Mouse (Mus musculus) CD4-positive helper T cell, adult 2 months (primary cell): ENCODE results near the gene Elp1.

ENCODE experiments used
- DNase-seq: peaks from one replicate; pipeline ENCODE4 v3.0.0-alpha.2; 2012; ENCODE audit warnings: low read depth, missing footprints, low spot score

Gene Elp1

DNA sequence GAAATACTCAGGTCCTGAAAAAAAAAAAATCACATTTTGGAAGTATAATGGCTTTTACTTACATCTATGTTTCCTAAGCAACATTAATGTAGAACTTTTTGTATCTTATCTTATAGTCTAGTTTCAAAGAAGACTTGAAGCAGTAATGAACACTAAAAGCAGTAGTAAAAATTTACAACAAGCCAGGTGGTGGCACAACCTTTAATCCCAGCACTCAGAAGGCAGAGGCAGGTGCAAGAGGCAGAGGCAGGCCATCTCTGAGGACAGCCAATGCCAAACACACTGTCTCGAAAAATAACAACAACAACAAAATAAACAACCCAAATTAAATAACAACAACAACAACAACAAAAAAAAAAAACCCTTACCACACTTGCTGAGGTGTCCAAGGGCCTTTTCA, 31.1 kb downstream of the Elp1 start:
- no peak for DNase-seq

DNA sequence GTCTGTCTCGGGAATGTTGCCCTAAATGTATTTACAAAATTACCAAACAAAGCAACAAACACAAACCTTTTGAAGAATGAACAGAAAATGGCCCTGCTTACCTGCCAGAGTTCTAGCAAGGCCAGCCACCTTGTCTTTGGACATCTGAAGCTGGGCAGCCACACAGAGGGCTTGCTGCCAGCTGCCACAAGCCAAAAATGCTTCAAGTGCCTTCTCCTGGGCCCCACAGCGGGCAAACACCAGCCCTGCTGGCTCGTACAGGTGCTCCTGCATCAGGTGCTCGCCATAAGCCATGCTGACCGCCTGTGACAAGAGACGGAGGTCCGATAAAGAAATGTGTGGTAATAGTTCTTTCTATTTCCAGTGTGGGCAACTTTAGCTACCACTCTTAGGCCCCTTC, 33.2 kb downstream of the Elp1 start:
- DNase-seq = no peak

DNA sequence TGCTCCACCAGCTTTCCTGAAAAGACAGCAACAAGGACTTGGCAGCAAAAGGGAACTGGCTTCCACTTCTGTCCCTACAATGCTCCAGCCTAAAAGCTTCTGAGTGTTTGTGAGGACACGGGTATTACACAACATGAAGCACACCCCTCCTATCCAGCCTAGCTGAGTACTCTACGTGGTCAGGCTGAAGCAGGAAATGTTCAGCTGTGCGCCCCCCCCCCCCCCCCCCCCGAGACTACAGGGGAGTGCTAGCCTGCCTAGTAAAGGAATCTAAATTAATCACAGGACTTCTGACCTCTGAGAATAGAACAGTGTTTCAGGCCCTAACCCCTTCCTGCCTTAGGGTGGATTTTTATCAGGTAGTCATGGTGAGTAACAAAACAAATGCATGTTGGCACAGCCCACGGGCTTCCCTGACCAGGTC, 34.3 kb downstream of the Elp1 start:
- DNase-seq = no peak

DNA sequence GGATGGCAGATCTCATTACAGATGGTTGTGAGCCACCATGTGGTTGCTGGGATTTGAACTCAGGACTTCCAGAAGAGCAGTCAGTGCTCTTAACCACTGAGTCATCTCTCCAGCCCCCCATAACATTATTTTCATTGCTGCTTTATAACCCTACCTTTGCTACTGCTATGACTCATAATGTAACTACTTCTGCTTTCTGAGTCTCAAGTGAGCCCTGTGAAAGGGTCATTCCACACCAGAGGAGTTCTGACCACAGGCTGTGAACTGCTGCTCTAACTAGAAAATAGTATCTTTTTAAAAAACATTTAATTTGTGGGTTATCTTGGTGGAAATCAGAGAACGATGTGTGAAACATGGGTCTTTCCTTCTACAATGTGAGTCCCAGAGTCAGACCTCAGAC, 44.4 kb downstream of the Elp1 start:
- no peak for DNase-seq

DNA sequence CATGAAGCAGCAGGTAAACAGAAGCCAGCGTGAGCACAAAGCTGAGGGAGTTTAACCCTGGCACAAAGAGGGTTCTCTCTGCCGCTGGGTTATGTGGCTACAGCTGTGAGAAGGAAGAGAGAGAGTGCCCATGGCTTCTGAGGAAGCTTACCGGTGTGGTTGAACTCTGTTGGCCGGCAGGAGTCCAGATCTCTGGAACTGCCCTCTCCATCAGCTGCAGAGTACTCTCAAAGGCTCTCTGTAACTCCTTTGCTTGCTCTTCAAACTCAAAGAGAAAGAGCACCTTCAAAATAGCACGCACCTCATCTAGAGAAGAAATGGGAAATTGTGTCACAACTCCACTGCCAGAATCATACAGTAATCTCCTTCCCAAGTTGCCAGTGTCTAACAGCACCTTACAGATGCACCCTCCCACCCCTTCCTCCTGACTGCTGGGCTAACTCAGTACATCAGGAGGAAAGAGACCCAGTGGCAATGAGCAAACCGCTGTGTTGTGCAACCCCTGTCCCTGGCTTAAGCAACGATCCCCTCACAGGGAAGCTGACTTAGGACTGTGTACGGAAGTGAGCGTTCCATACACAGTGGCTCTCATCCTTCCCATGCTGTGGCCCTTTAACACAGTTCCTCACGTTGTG, 45.0 kb downstream of the Elp1 start:
- DNase-seq = no peak

DNA sequence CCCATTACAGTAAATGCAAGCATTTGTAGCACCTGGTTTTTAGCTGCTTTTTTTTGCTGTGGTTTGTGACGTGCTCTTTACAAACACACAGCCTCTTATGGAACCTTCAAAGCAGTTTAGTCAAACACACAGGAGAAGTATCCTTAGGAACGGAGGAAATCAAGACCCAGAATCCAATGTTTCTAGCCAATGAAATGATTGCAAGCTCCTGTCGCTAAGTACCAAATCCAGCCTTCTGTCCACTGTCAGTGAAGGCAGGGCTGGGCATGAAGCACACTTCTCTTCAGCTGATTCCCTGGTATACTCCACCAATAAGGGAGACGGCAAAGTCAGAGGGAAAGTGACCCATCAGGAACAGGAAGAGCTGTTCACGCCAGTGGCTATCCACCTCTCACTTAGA, 46.1 kb downstream of the Elp1 start:
- no peak for DNase-seq

DNA sequence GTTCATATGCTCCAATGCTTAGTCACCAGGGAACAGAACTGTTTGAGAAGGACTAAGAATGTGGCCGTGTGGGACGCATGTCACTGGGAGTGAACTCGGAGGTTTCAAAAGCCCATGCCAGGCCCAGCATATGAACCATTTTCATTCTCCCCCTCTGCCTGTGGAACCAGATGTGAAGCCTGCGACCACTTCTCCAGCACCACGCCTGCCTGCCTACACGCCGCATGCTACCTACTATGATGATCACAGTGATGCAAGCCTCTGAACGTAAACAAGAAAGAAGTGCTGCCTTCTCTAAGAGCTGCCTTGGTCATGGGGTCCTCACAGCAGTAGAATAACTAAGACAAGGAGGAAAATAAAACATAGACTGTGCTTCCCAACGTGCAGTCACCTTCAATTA, 54.7 kb downstream of the Elp1 start:
- DNase-seq = no peak

DNA sequence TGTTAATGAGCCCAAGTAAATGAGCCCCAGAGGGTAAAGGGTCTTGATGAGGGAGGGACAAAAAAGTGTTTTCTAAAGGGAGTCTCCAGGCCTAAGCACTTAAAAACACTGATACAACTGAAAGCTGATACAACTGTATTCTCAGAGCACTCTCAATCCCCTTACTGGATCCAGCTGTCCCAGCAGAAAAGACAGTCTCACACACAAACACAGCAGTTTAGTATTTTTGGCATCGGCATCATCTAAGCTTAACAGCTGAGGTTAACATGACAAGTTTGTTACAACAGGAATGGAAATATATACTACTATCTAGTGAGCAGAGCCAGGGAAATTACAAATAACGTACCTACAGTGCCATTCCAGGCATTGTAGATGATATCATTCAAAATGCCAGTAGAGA, 55.8 kb downstream of the Elp1 start:
- DNase-seq = no peak

DNA sequence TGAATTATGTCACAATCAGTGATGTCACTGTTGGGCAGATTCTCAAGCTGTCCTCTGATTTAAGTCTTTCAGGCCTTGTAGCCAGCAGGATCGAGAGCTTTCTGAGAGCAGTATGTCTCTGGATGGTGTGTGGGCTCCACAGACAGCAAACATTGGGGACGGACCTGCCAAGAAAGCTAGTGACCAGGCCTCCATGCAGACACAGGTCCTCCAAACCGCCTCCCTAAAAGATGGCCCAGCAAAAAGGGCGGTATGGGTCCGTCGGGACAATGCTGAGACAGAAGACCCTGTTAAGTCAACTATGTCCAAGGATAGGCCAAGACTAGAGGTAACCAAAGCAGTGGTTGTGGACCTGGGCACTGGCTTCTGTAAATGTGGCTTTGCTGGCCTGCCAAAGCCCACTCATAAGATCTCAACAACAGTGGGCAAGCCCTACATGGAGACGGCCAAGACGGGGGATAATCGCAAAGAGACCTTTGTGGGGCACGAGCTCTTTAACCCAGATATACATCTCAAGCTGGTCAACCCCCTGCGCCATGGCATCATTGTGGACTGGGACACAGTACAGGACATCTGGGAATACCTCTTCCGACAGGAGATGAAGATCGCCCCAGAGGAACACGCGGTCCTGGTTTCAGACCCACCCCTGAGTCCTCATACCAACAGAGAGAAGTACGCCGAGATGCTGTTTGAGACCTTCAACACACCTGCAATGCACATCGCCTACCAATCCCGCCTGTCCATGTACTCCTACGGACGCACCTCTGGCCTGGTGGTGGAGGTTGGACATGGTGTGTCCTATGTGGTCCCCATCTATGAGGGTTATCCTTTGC, 58.6 kb downstream of the Elp1 start, which contains the start of gene Actl7a:
TSS of gene Actl7a (plus strand) at position 51 of the 833 bp plus-strand sequence.
- DNase-seq = no peak

DNA sequence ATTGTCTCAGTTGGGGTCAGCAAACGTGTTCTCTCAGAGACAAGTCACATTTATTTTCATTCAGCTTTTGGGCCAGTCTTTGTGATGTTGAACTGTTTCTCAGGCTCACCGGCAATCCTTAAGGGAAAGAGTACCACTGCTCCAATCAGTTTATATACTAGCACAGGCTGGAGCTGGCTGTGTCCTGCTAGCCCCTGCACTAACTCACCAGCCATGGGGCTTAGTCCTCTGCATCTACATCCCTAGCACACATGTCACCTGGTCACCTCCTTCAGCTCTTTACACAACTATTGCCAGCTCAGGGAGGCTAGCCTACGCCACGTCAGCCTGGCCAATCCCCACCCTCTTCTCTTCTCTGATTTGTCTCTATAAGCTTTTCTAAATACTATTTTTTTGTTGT, 59.4 kb downstream of the Elp1 start:
- no peak for DNase-seq

DNA sequence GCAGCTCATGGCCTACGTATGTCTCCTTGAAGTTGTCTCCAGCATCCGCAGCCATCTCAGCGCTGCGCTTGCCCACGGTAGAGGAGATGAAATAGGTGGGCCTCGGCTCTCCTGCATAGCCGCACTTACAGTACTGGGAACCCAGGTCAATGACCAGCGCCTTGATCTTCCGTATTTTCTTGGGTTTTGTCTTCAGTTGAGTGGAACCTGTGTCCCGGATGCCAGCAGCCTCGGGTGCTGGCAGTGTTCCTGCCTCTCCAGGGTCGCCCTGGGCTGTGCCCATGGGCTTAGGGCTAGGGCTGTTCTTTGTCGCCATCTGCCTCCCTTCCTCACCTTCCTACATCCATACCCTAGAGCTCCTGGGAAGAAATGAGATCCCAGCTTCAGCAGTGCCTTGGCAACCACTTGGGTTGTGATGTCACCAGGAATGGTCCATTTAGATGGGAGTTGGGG, 61.1 kb downstream of the Elp1 start, which contains the start of gene Actl7b:
TSS of gene Actl7b (minus strand) at position 403 of the 453 bp plus-strand sequence.
- DNase-seq = no peak

DNA sequence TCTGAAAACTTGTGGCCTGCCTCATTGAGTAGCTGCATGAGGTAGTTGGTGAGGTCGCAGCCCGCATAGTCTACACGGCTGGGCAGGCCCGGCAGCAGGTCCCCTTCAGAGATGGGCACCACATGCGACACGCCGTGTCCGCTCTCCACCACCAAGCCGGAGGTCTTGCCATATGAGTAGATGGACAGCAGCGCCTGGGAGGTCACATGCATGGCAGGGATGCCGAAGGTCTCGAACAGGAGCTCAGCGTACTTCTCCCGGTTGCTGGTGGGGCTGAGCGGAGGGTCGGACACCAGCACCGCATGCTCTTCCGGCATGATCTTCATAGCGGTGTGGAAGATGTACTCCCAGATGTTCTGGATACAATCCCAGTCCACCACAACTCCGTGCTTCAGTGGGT, 61.5 kb downstream of the Elp1 start:
- DNase-seq = no peak

DNA sequence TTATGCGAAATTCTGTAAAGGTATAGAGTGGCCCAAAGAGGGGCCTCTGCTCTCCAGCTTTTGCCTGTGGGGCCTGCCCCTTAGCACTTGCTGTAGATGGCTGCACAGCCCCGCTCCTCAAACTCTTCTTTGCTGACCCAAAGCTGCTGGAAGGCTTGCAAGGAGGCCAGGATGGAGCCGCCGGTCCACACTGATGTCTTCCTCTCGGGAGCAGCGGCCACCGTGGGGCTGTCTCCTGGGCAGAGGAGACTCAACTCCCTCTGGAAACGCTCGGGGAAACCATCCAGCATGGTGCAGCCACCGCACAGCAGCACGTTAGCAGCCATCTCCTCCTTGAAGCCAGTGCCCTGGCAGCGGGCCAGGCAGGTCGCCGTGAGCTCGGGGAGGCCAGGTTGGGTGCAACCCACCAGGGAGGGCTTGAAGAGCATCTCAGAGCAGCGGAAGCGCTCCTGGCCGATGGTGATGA, 62.1 kb downstream of the Elp1 start, which contains the start of gene Gm26657:
TSS of gene Gm26657 (plus strand) at position 51 of the 466 bp plus-strand sequence.
- DNase-seq = no peak

DNA sequence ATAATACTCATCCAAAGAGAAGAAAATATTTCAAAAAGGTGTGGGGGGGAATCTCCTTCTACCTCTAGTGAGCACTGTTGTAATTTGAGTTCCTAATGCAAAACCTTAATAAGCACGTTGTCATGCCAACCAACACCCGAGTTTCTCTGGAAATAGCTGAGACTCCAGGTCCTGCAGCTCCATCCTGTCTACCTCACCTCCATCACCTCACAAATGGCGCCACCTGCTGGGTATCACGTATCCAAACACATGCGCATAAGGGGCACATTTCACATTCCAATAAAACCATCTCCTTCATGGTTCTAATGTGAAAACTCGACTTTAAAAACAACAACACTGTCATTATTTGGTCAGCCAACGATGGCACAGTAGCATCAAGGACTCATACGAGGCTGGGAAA, 76.3 kb downstream of the Elp1 start:
- DNase-seq = no peak

DNA sequence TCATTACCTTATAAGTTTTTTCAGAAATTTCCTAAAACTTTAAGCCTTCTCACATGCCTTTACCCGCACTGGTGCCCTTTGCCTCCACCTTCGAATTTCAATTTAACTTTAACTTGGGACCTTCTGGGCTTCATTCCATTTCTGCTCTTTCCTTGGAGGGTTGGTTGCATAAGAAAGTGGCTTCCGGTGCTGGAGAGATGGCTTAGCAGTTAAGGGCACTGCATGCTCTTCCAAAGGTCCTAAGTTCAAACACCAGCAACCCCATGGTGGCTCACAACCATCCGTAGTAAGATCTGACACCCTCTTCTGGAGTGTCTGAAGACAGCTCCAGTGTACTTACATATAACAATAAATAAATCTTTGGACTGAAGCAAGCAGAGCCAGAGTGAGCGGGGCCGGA, 78.9 kb downstream of the Elp1 start:
- DNase-seq = no peak

DNA sequence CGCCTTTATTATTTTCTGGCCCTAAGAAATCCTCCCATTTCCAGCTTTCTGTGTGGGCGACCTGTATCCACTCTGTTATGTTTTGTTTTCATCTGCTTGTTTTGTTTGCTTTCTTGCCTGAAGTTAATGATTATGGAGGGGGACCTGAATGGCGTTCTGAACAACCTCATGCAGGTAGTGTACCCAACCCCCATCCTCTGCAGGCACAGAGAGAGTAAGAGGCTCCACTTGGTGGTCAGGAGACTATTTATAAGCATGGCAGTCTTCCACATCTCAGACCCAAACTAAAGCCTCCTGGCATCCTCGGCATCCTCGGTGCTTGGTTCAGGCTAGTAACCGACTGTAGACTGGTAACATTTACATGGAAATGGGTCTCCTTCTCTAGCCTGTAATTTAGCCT, 79.8 kb downstream of the Elp1 start:
- no peak for DNase-seq

DNA sequence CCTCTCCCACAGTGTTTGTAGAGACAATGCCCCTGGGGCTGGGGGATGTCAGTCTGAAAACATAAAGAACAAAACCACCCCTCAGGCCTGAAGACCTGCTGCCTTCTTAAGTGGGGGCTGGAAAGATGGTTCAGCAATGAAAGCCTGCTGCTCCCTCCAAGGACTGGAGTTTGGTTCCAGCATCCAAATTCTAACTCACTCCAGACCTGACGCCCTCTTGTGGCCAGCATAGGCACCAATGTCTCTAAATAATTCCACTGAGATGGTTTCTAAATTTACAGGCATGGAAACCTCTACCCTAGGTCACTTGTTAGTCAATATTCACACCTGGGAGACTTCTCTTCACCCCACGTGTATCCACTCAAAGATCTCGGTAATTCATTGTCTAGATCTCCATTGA, 80.7 kb downstream of the Elp1 start:
- DNase-seq = no peak

DNA sequence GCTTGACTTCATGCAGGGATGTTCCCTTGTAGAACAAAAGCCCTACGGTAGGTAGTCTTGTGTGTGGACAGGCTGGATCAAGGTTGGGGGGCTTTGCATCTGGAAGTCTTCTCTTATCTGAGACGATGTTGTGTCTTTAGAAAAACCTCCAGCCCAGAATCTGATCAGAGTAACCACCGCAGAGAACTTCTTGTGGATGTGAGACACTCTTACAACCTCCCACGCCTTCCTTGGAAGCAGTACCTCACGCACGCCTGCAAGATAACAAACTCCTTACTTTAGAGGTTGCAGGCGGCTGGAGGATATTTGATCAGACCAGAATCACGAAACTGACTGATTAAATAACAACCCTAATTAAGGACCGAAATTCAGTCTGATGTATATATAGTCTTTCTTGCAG, 81.7 kb downstream of the Elp1 start:
- DNase-seq = no peak

DNA sequence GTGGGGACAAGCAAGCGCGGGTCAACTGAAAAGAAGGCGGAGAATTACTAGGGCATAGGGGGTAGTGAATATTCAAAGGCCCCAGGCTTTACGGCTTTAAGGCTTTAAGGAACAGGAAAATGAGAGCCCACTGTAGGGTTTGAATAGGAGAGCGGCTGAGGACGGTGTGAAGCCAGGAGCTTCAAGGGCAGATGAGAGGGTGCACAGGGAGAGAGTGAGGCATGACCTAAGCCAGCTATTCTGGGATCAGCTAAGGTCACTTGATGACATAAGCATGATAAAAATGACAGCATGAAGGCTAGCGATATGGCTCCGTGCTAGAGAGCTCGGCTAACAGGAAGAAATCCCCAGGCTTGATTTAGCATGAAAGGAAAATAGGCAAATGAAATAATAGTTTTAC, 82.7 kb downstream of the Elp1 start:
- no peak for DNase-seq

DNA sequence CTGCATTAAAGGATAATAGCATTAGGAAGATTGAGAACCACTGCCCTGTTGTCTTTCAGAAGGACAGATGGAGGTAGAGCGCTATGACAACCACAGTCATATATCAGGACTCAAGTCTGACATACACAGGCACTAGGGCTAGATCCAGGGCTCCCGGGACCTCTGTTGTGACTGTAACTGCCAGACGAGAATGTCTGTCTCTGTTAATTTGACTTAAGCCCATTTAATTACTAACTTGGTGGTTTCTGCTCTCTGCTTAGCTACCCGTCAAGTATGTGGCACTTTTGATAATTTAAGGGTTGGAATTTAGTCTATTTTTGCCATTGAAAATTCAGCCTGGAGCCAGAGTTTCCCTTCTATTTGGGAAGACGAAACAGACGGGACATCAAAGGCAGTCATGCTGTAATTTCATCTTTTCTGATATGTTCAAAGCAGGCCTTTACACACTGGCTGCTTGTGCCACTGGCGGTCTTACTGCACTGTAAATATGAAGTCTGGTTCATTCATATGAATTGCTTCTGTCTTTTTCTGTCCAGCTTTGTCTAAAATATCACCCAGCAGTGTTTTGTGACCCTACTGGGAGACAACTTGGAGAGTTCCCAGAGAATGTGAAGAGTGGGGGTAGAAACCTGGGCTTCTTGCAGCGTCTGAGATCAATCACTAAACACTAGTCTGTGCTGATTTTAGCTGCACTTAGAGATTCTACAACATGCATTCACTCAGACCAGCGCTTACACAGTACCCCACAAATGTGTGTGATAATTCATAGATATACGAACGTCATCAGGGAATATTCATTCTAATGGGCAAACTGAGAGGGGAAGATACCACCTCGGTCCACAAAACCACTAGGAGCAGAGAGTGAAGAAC, 83.3 kb downstream of the Elp1 start:
- no peak for DNase-seq

DNA sequence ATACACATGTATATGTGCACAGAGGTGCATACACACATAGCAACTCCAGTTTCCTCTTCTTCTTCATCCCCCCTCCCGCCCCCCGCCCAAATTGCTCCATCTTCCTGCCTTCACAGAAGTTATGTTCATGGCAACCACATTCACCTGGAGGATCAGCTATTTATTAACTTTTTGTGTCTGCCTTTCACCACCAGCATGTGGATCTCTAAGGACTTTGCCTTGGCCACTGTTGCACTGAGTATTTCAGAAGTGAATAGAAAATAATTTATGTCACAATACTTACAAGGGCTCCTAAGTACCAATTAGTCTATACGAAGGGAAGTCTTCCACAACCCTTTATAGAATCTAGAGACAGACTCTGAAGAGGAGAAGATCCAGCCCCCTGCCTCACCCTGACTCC, 84.2 kb downstream of the Elp1 start:
- no peak for DNase-seq

DNA sequence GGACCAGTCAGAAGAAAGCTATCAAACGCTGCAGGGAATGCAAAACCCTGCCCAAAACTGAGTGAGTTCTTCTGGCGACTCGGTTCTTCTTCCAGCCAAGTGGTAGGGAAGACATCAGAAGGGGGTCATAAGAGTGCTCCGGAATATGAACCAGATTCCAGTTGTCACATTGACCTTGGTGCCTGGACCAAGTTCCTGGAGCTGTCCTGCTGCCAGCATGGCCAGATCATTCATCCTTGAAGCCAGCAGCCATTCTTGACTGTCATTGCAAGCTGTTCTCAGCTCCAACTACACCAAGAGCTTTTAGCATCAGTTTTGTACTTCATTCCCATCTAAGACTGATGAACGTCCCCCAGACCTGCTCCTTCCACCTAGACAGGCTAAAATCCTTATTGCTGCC, 85.3 kb downstream of the Elp1 start:
- DNase-seq = no peak
